Mouse (Mus musculus) lung, embryonic 15.5 days (tissue): ENCODE results near the gene Acss1. TPM values are rescaled to one million over a fixed set of nuclear protein-coding genes. Genes with fewer than 3 reads are reported as not detected.

Experiments
- ATAC-seq: fragments of 200-750 bp; cut with Nextera tagmentation; 2 replicates; pipeline ENCODE4 v1.8.0; 2017; ENCODE audit warnings: moderate number of reproducible peaks, borderline replicate concordance; ENCODE audit not compliant: low FRiP score, low TSS enrichment; ENCODE audit errors: extremely low read depth
- H3K27ac ChIP-seq: fragments of 300-500 bp; sonication (generic); 2 replicates; pipeline ENCODE4 v1.5.1; 2015; ENCODE audit warnings: moderate library complexity, mild to moderate bottlenecking, inconsistent platforms
- H3K27me3 ChIP-seq: fragments of 300-500 bp; sonication (generic); 2 replicates; pipeline ENCODE4 v1.6.1; 2015; ENCODE audit warnings: inconsistent platforms
- H3K36me3 ChIP-seq: fragments of 300-500 bp; sonication (generic); 2 replicates; pipeline ENCODE4 v1.6.1; 2015; ENCODE audit warnings: inconsistent platforms
- H3K4me1 ChIP-seq: fragments of 300-500 bp; sonication (generic); 2 replicates; pipeline ENCODE4 v1.6.1; 2015; ENCODE audit warnings: inconsistent platforms
- H3K4me2 ChIP-seq: fragments of 300-500 bp; sonication (generic); 2 replicates; pipeline ENCODE4 v1.6.1; 2015; ENCODE audit warnings: inconsistent platforms, mild to moderate bottlenecking, moderate library complexity
- H3K4me3 ChIP-seq: fragments of 300-500 bp; sonication (generic); 2 replicates; pipeline ENCODE4 v1.5.1; 2015; ENCODE audit warnings: mild to moderate bottlenecking, inconsistent platforms
- H3K9ac ChIP-seq: fragments of 300-500 bp; sonication (generic); 2 replicates; pipeline ENCODE4 v1.6.1; 2015; ENCODE audit warnings: inconsistent platforms
- H3K9me3 ChIP-seq: fragments of 300-500 bp; sonication (generic); 2 replicates; pipeline ENCODE4 v1.6.1; 2016; ENCODE audit warnings: inconsistent platforms
- WGBS: fragments of 180-500 bp; shearing (Covaris S2); methylation state at CpG from one replicate; pipeline ENCODE4 v1.1.7; 2015; 5-methylcytosine and 5-hydroxymethylcytosine counted together
- polyA plus RNA-seq: library from polyadenylated mRNA; unstranded; fragments of >200 nt; fragmentation: Nextera tagmentation; extraction: Ambion mirVana; gene quantifications from 2 replicates; pipeline ENCODE4 v1.2.1, GENCODE M21; 2015

Acss1 gene
- polyA plus RNA-seq, 1 experiment from 2014 or later, result 8.8 TPM

- 61% methylated on average over 6 of the region's 6 CpGs for WGBS
- ATAC-seq, result no peak
Observed at GRCm38 (mm10) chr2:150627140-150627539, 41.2 kb downstream of the Acss1 start.

GRCm38 (mm10) chr2:150624926-150625325 is 43.4 kb downstream of the Acss1 start:
- no peaks in the 10 kb centered on the region for H3K4me1 ChIP-seq
- no peak overlapping the region for H3K27ac ChIP-seq
- H3K36me3 ChIP-seq, result no peaks in the 10 kb centered on the region
- no peak overlapping the region for H3K9ac ChIP-seq
- H3K9me3 ChIP-seq, result no peaks in the 10 kb centered on the region
- ATAC-seq, result no peak
- no peak overlapping the region for H3K4me2 ChIP-seq
- 80% methylated on average over 8 of the region's 8 CpGs for WGBS
- H3K4me3 ChIP-seq, result no peak overlapping the region
- H3K27me3 ChIP-seq, result no peaks in the 10 kb centered on the region

More at GRCm38 (mm10) chr2:150627140-150627539, 41.2 kb downstream of the Acss1 start:
- Histone ChIP-seq H3K27ac (no peak overlapping the region), H3K9me3 (no peaks in the 10 kb centered on the region), H3K4me3 (no peak overlapping the region), H3K9ac (no peak overlapping the region), H3K27me3 (no peaks in the 10 kb centered on the region), H3K4me1 (no peaks in the 10 kb centered on the region), H3K4me2 (no peak overlapping the region), H3K36me3 (no peaks in the 10 kb centered on the region)

DNA sequence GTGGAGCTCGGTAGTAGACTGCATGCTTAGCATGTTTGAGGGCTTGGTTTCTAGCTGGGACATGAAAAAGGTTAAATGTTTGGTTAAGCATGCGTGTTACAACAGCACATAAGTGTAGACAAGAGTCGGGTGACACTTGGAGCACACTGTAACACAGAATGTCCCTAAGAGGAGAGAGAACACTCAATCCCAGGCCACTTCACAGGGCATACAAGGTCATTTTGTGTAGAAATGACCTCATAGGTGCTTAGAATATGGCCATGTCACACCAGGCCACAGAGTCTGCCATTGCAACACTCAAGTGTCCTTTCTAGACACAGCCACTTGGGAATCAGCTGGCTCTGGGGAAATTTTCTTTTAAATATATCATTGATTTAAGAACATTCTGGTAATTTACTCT is 44.3 kb downstream of the Acss1 start:
- no peak for ATAC-seq
- 70% methylated on average over 3 of the region's 3 CpGs for WGBS

DNA sequence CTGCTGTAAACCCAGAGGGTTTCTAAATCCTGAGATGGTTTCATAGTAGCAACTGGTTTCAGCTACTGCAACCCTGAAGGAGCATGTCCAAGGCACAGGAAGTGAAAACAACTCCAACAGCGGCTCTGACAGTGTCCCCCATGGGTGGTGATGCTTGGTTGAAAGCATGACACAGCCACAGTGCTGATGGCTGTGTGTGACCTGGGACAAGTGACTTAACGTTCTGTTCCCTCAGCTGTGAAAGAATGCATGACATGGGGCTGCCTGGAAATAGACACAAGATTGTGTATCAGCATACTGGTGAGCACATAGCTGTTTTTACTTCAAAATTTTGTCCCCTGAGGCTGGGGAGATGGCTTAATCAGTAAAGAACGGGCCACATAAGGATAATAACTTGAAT is 46.6 kb downstream of the Acss1 start:
- WGBS, result 49% methylated on average over 3 of the region's 3 CpGs
- Histone ChIP-seq H3K4me2 (no peak overlapping the region), H3K4me1 (no peaks in the 10 kb centered on the region), H3K27me3 (no peaks in the 10 kb centered on the region), H3K36me3 (no peaks in the 10 kb centered on the region), H3K27ac (no peak overlapping the region), H3K9me3 (no peaks in the 10 kb centered on the region), H3K4me3 (no peak overlapping the region), H3K9ac (no peak overlapping the region)
- no peak for ATAC-seq

More for the DNA sequence above, 44.3 kb downstream of the Acss1 start:
- no peak overlapping the region for H3K4me2 ChIP-seq
- H3K27me3 ChIP-seq, result no peaks in the 10 kb centered on the region
- no peak overlapping the region for H3K9ac ChIP-seq
- no peak overlapping the region for H3K4me3 ChIP-seq
- no peaks in the 10 kb centered on the region for H3K9me3 ChIP-seq
- H3K36me3 ChIP-seq, result no peaks in the 10 kb centered on the region
- H3K4me1 ChIP-seq, result no peaks in the 10 kb centered on the region
- H3K27ac ChIP-seq, result no peak overlapping the region

DNA sequence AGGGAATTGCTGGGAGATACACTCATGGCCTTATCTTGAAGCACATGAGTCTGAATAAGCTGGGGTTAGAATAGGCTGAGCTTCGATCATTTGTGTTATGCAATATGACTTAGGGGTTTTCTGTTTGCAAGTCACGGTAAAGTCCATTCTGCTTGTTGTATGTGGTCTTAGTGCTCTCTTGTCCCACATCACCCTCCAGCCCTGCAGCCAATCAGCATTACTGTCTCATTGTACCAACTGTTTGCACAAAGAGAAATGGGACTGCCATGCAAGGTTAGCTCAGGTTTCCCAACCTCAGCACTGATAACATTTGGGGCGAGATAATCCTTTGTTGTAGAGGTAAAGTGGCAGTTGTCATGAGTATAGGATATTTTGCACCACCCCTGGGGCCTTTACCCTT is 58.2 kb downstream of the Acss1 start:
- Histone ChIP-seq H3K9ac (no peak overlapping the region), H3K27ac (no peak overlapping the region), H3K4me1 (peaks cover 12% of the 10 kb centered on the region), H3K4me3 (no peak overlapping the region), H3K9me3 (no peaks in the 10 kb centered on the region), H3K27me3 (no peaks in the 10 kb centered on the region), H3K36me3 (0 out of 2 replicates have a peak, but pooled peaks cover 3% of the 10 kb centered on the region), H3K4me2 (no peak overlapping the region)
- 63% methylated on average over 3 of the region's 3 CpGs for WGBS
- no peak for ATAC-seq

- Histone ChIP-seq H3K4me1 (peaks cover 12% of the 10 kb centered on the region), H3K27ac (peak overlapping the region; percentile 21; the same call in 1 of the 2 replicates), H3K36me3 (0 out of 2 replicates have a peak, but pooled peaks cover 3% of the 10 kb centered on the region), H3K27me3 (no peaks in the 10 kb centered on the region), H3K9ac (peak overlapping the region; percentile 82; the same call in 1 of the 2 replicates), H3K9me3 (no peaks in the 10 kb centered on the region), H3K4me3 (peak overlapping the region; percentile 96), H3K4me2 (peak overlapping the region; percentile 71)
- under 1% methylated on average over 10 of the region's 10 CpGs for WGBS
- peak; percentile 61; the same call in 1 of the 2 replicates for ATAC-seq
Observed at GRCm38 (mm10) chr2:150608872-150609560, 59.3 kb downstream of the Acss1 start.

- 1% methylated on average over 42 of the region's 42 CpGs for WGBS
- Histone ChIP-seq H3K4me2 (peak within 1 kb of the TSS; percentile 71), H3K9me3 (no peaks in the 10 kb centered on the region), H3K4me3 (peak within 1 kb of the TSS; percentile 96), H3K4me1 (peaks cover 12% of the 10 kb centered on the region), H3K27ac (peak within 1 kb of the TSS; percentile 21; the same call in 1 of the 2 replicates), H3K36me3 (0 out of 2 replicates have a peak, but pooled peaks cover 3% of the 10 kb centered on the region), H3K27me3 (no peaks in the 10 kb centered on the region), H3K9ac (peak within 1 kb of the TSS; percentile 82)
- peak; percentile 99 for ATAC-seq
Observed at GRCm38 (mm10) chr2:150608087-150608799, 60.1 kb downstream of the Acss1 start, which contains the start of gene Apmap. TSS of gene Apmap (minus strand) at chr2:150608567.

DNA sequence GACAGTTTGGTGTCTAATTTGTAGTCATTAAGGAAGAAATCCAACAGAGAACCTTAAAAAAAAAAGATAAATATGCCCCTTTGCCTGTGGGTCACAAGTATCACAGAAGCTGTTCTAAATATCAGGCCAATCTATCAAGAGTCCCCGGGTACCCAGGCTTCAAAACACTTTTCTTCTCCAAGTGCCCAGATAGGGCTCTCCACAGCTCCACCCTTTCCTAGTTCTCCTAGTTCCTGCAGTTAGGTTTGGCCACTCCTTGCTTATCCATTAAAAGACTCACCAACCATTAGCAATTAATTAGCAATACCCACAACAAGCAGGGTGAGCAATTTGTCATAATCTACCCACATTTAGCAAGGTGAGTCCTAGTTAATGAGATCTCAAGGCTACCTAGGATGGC is 61.2 kb downstream of the Acss1 start:
- Histone ChIP-seq H3K4me1 (peaks cover 12% of the 10 kb centered on the region), H3K4me2 (peak overlapping the region; percentile 71), H3K27me3 (no peaks in the 10 kb centered on the region), H3K9me3 (no peaks in the 10 kb centered on the region), H3K36me3 (0 out of 2 replicates have a peak, but pooled peaks cover 3% of the 10 kb centered on the region), H3K4me3 (peak overlapping the region; percentile 96), H3K9ac (peak overlapping the region; percentile 82; the same call in 1 of the 2 replicates), H3K27ac (no peak overlapping the region)
- no peak for ATAC-seq
- WGBS, result 46% methylated on average over 1 of the region's 1 CpGs

DNA sequence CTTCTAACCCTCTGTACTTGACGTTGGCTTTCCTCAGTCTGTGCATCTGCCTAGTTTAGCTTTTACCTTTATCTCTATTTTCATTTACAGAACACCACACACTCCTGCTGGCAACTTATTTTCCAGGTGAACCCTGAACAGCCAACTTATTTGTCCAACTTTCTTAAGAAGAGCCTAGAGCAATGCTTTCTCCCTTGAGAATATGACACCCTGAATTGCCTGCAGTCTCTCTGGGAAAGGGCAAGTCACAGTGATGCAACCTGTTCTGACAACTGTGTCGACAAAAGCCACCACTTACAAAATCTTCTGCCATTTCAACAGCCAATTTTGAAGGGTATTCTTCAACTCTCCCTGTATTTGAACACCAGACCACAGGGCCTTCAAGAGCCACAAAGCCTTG is 63.5 kb downstream of the Acss1 start:
- peaks cover 12% of the 10 kb centered on the region for H3K4me1 ChIP-seq
- no peak overlapping the region for H3K27ac ChIP-seq
- 82% methylated on average over 2 of the region's 2 CpGs for WGBS

GRCm38 (mm10) chr2:150602166-150602565 is 66.1 kb downstream of the Acss1 start:
- Histone ChIP-seq H3K27ac (no peak overlapping the region), H3K27me3 (no peaks in the 10 kb centered on the region), H3K4me2 (no peak overlapping the region), H3K4me3 (no peak overlapping the region), H3K9me3 (no peaks in the 10 kb centered on the region), H3K36me3 (0 out of 2 replicates have a peak, but pooled peaks cover 3% of the 10 kb centered on the region), H3K4me1 (peaks cover 2% of the 10 kb centered on the region), H3K9ac (no peak overlapping the region)
- no peak for ATAC-seq
- 92% methylated on average over 2 of the region's 2 CpGs for WGBS

More for the DNA sequence above, 63.5 kb downstream of the Acss1 start:
- H3K9ac ChIP-seq, result no peak overlapping the region
- H3K27me3 ChIP-seq, result no peaks in the 10 kb centered on the region
- H3K4me3 ChIP-seq, result no peak overlapping the region
- H3K9me3 ChIP-seq, result no peaks in the 10 kb centered on the region
- H3K4me2 ChIP-seq, result no peak overlapping the region
- 0 out of 2 replicates have a peak, but pooled peaks cover 3% of the 10 kb centered on the region for H3K36me3 ChIP-seq
- no peak for ATAC-seq

GRCm38 (mm10) chr2:150600263-150600662 is 68.0 kb downstream of the Acss1 start:
- Histone ChIP-seq H3K27ac (no peak overlapping the region), H3K9me3 (no peaks in the 10 kb centered on the region), H3K4me3 (no peak overlapping the region), H3K4me1 (no peaks in the 10 kb centered on the region), H3K4me2 (no peak overlapping the region), H3K9ac (no peak overlapping the region), H3K27me3 (no peaks in the 10 kb centered on the region), H3K36me3 (no peaks in the 10 kb centered on the region)
- 94% methylated on average over 2 of the region's 2 CpGs for WGBS
- ATAC-seq, result no peak
